ENCODE assay signal across 8 mouse cellular contexts in the genomic region with DNA sequence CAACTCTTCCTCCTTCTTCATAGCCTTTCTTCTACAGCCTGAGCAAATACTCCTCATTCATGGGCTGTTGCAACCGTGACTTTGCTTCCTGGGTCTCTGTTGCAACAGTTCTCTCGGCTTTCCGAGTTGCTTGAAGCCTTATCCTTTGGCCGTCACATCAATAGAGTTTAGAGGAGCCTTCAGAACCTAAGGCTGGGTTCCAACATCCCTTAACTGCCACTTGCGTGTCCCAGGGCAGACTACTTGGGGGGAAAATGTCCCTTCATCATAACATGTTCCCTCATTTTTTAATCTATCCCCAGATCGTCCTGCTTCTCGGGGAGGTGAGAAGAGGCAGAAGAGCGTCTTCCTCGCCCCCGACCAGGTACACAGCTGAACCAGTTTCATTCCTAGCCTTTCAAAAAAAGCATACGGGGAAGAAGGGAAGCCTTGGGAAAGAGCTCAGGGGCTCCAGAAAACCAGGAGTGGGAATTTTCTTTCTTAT. TPM values are rescaled to one million over a fixed set of nuclear protein-coding genes. Genes with fewer than 3 reads are reported as not detected.
A peak's percentile ranks its signal among the peaks of the same experiment; 100 is the strongest.
DNase-seq lines count a peak whose midpoint lies in the region; ATAC-seq and TF ChIP-seq lines count a peak whose summit lies in the region.

No protein-coding gene starts in this region.

- H3K4me3 ChIP-seq in testis, adult 2 months (ENCODE audit: control insufficient read depth, low read depth, low read length), result peak overlapping the region; percentile 98
- H3K4me3 ChIP-seq in heart, embryonic 11.5 days (ENCODE audit: low read depth, low read length), result peak overlapping the region; percentile 84

- H3K4me1 ChIP-seq in testis, adult 2 months (ENCODE audit: control insufficient read depth, insufficient read depth, low read length), result peaks cover 9% of the 10 kb centered on the region
- peaks cover 9% of the 10 kb centered on the region for H3K4me1 ChIP-seq in heart, embryonic 11.5 days (ENCODE audit: control insufficient read depth, insufficient read depth, low read length)

- H3K27me3 ChIP-seq in testis, adult 2 months (ENCODE audit: control insufficient read depth, insufficient read depth, low read length), result no peaks in the 10 kb centered on the region
- no peaks in the 10 kb centered on the region for H3K27me3 ChIP-seq in heart, embryonic 11.5 days (ENCODE audit: control insufficient read depth, insufficient read depth, low read length)

- TF ChIP-seq CTCF in testis, adult 2 months (IDR thresholded peaks at IDR 0.05; ENCODE audit: control insufficient read depth, insufficient read depth, insufficient replicate concordance, low read depth, low read length), result no peak

- ATAC-seq in common myeloid progenitor, adult 5-6 weeks (replicated peaks; ENCODE audit: low read depth, poor library complexity, severe bottlenecking), result peak; percentile 16; the same call in 1 of the 2 replicates
- ATAC-seq in heart, embryonic 11.5 days (replicated peaks; ENCODE audit: insufficient number of reproducible peaks, low FRiP score, low TSS enrichment), result no peak
- peak; percentile 61 for ATAC-seq in megakaryocyte, adult 5-6 weeks (ENCODE audit: poor library complexity, severe bottlenecking)

- H3K9ac ChIP-seq in heart, embryonic 11.5 days (ENCODE audit: low read depth, low read length), result peak overlapping the region; percentile 93

- no peaks in the 10 kb centered on the region for H3K9me3 ChIP-seq in heart, embryonic 11.5 days (replicated peaks; ENCODE audit: control insufficient read depth, low read length)

- no peak for TF ChIP-seq POLR2A in testis, adult 2 months (IDR thresholded peaks at IDR 0.05; ENCODE audit: control insufficient read depth, low read depth, low read length)

- DNase-seq in testis, postnatal 14 days (ENCODE audit: low spot score), result no peak
- peak; percentile 44 for DNase-seq in layer of hippocampus, adult 9-11 months
- DNase-seq in spleen, postnatal 36 days (ENCODE audit: low spot score in 2 of 2), result peak; percentile 76 to 83
- no peak for DNase-seq in right cerebral cortex, postnatal 10 days (ENCODE audit: low spot score in 2 of 2)

- H3K4me2 ChIP-seq in heart, embryonic 11.5 days, result peak overlapping the region; percentile 81

- under 1% methylated on average over 11 of the region's 11 CpGs for WGBS in heart, embryonic 11.5 days (ENCODE audit: insufficient replicate concordance)

- peak overlapping the region; percentile 96 for H3K27ac ChIP-seq in testis, adult 2 months (ENCODE audit: control insufficient read depth, insufficient read depth, low read depth, low read length)
- H3K27ac ChIP-seq in heart, embryonic 11.5 days (ENCODE audit: low read depth, low read length), result peak overlapping the region; percentile 98

- H3K36me3 ChIP-seq in testis, adult 2 months (ENCODE audit: control insufficient read depth, insufficient read depth, low read length), result no peaks in the 10 kb centered on the region; the same call in none of the 2 replicates
- H3K36me3 ChIP-seq in heart, embryonic 11.5 days (ENCODE audit: control insufficient read depth, insufficient read depth, low read length), result no peaks in the 10 kb centered on the region

RNA-seq across cellular contexts. Expression of gene Prune1, which starts 0.5 kb away (rescaled TPM):
- 18.3 and 19.1 TPM in 2 replicates for polyA plus RNA-seq in testis, adult 2 months (2012; rRNA removed)
- 8.4 and 10.3 TPM in 2 replicates for total RNA-seq in common myeloid progenitor, adult 5-6 weeks (2017)
- polyA plus RNA-seq in heart, embryonic 11.5 days (2014; fragmentation: Nextera tagmentation; extraction: Ambion mirVana), result 24.7 and 32.2 TPM in 2 replicates
- 12.4 and 14.5 TPM in 2 replicates for total RNA-seq in megakaryocyte, adult 5-6 weeks (2015)
- 7.8 and 10.2 TPM in 2 replicates for total RNA-seq in megakaryocyte, adult 5-6 weeks (2017)

RNA-seq across cellular contexts. Expression of gene Mindy1, which starts 1.3 kb away (rescaled TPM):
- polyA plus RNA-seq in testis, adult 2 months (2012; rRNA removed), result 60.3 and 61.1 TPM in 2 replicates
- total RNA-seq in common myeloid progenitor, adult 5-6 weeks (2017), result 26.2 and 31.4 TPM in 2 replicates
- polyA plus RNA-seq in heart, embryonic 11.5 days (2014; fragmentation: Nextera tagmentation; extraction: Ambion mirVana), result 24.3 and 25.1 TPM in 2 replicates
- 49.5 and 55.2 TPM in 2 replicates for total RNA-seq in megakaryocyte, adult 5-6 weeks (2015)
- 44.0 and 54.1 TPM in 2 replicates for total RNA-seq in megakaryocyte, adult 5-6 weeks (2017)

RNA-seq across cellular contexts. Expression of gene Anxa9, which starts 24.6 kb away (rescaled TPM):
- 7.6 and 7.8 TPM in 2 replicates for polyA plus RNA-seq in testis, adult 2 months (2012; rRNA removed)
- total RNA-seq in common myeloid progenitor, adult 5-6 weeks (2017), result 5.9 and 12.1 TPM in 2 replicates
- 0.84 and 1.5 TPM in 2 replicates for polyA plus RNA-seq in heart, embryonic 11.5 days (2014; fragmentation: Nextera tagmentation; extraction: Ambion mirVana)
- total RNA-seq in megakaryocyte, adult 5-6 weeks (2015), result 3.0 and 3.8 TPM in 2 replicates
- 1.9 and 2.4 TPM in 2 replicates for total RNA-seq in megakaryocyte, adult 5-6 weeks (2017)

RNA-seq across cellular contexts. Expression of gene Bnipl, which starts 31.4 kb away (rescaled TPM):
- 1.9 and 2.0 TPM in 2 replicates for polyA plus RNA-seq in testis, adult 2 months (2012; rRNA removed)
- total RNA-seq in common myeloid progenitor, adult 5-6 weeks (2017), result not detected in 2 replicates
- polyA plus RNA-seq in heart, embryonic 11.5 days (2014; fragmentation: Nextera tagmentation; extraction: Ambion mirVana), result not detected in 2 replicates
- total RNA-seq in megakaryocyte, adult 5-6 weeks (2015), result not detected in 2 replicates
- total RNA-seq in megakaryocyte, adult 5-6 weeks (2017), result not detected in 2 replicates

RNA-seq across cellular contexts. Expression of gene Cers2, which starts 32.2 kb away (rescaled TPM):
- polyA plus RNA-seq in testis, adult 2 months (2012; rRNA removed), result 27.5 and 27.6 TPM in 2 replicates
- 94.9 and 102 TPM in 2 replicates for total RNA-seq in common myeloid progenitor, adult 5-6 weeks (2017)
- polyA plus RNA-seq in heart, embryonic 11.5 days (2014; fragmentation: Nextera tagmentation; extraction: Ambion mirVana), result 117 and 125 TPM in 2 replicates
- total RNA-seq in megakaryocyte, adult 5-6 weeks (2015), result 184 and 191 TPM in 2 replicates
- 86.0 and 107 TPM in 2 replicates for total RNA-seq in megakaryocyte, adult 5-6 weeks (2017)

Comparison
In these comparisons a context has a peak if more than half of its experiments do, and no peak if none do; other contexts are left out.
1. DNase-seq: peak in layer of hippocampus, adult 9-11 months (single experiment) and spleen, postnatal 36 days (2 of 2); none in testis, postnatal 14 days (single experiment) and right cerebral cortex, postnatal 10 days (0 of 2).